Mouse (Mus musculus): ENCODE measurements around the gene Dock6. TPM values are rescaled to one million over a fixed set of nuclear protein-coding genes. Genes with fewer than 3 reads are reported as not detected.
A peak's percentile ranks its signal among the peaks of the same experiment; 100 is the strongest.

Gene Dock6
- polyA plus RNA-seq, 1 experiment: 30.8 TPM

DNA sequence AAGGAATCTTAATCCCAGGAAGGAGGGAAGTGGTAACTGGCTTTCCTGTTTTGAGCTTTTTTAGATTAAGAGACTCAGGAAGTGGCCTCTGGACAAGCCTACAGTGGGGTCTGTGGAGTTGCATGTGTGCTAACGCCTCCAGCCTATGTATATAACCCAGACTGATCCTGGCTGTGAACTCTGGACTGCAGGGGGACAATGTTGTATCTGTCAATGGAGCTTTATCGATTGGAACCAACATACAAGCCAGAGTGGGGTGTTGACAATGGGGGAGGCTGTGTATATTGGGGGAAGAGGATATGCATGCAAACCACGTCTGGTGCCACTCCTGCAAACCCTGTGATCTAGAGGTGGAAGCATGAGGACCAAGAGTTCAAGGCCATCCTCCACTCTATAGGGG is 46.1 kb downstream of the Dock6 start:
- no peak for DNase-seq
- Histone ChIP-seq H3K27ac (ENCODE audit: control insufficient read depth, insufficient read depth, low read length) (no peak overlapping the region), H3K36me3 (ENCODE audit: control insufficient read depth, insufficient read depth, low read length) (no peaks in the 10 kb centered on the region), H3K4me1 (replicated peaks; ENCODE audit: control insufficient read depth, insufficient read depth, low read length) (0 out of 2 replicates have a peak, but pooled peaks cover 4% of the 10 kb centered on the region), H3K27me3 (ENCODE audit: control insufficient read depth, insufficient read depth, low read length) (no peaks in the 10 kb centered on the region), H3K4me3 (ENCODE audit: control insufficient read depth, insufficient read depth, low read length) (no peak overlapping the region)
- TF ChIP-seq CTCF (IDR thresholded peaks at IDR 0.05; ENCODE audit: borderline replicate concordance, control insufficient read depth, extremely low read depth, insufficient read depth, low read length, poor library complexity) (no peak), POLR2A (IDR thresholded peaks at IDR 0.05; ENCODE audit: control insufficient read depth, extremely low read depth, insufficient read depth, low read length, poor library complexity) (no peak)
- WGBS: 40% methylated on average over 3 of the region's 3 CpGs

DNA sequence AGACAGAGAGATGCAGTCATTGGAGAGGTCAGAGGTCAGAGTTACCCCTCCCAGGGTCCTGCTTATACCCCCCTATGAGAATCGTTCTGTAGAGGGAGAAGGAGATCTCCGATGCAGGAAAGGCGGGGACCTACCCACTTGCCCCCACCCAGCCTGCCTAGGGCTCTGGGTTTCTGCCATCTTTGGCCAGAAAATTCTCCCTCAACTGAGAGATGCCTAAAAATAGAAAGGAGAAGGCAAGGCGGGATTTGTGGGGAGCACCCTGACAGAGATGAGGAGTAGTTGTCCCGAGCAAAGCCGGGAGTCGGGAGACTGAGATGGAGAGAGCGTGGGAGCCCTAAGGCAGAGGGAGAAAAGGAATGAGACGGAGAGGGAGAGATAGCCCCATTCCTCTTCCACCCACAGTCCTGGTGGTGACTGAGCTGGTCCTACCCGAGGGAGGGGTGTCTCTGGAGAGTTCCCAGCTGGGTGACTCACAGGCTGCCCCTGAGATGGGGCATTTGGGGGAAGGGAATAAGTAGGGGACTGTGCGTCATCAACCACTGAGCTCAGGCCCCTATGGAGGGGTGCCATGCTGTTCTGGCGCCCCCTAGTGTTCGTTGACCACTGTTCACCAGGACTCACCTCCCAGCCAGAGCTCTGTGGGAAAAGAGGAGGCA is 48.3 kb downstream of the Dock6 start:
- peak; percentile 73 for DNase-seq
- H3K27ac ChIP-seq (ENCODE audit: control insufficient read depth, insufficient read depth, low read length): no peak overlapping the region
- no peaks in the 10 kb centered on the region for H3K27me3 ChIP-seq (ENCODE audit: control insufficient read depth, insufficient read depth, low read length)
- H3K4me1 ChIP-seq (replicated peaks; ENCODE audit: control insufficient read depth, insufficient read depth, low read length): 0 out of 2 replicates have a peak, but pooled peaks cover 4% of the 10 kb centered on the region
- TF ChIP-seq POLR2A (IDR thresholded peaks at IDR 0.05; ENCODE audit: control insufficient read depth, extremely low read depth, insufficient read depth, low read length, poor library complexity): no peak
- TF ChIP-seq CTCF (IDR thresholded peaks at IDR 0.05; ENCODE audit: borderline replicate concordance, control insufficient read depth, extremely low read depth, insufficient read depth, low read length, poor library complexity): peak; percentile 81; the same call in 1 of the 2 replicates
- no peak overlapping the region for H3K4me3 ChIP-seq (ENCODE audit: control insufficient read depth, insufficient read depth, low read length)
- H3K36me3 ChIP-seq (ENCODE audit: control insufficient read depth, insufficient read depth, low read length): no peaks in the 10 kb centered on the region
- WGBS: 46% methylated on average over 13 of the region's 13 CpGs

DNA sequence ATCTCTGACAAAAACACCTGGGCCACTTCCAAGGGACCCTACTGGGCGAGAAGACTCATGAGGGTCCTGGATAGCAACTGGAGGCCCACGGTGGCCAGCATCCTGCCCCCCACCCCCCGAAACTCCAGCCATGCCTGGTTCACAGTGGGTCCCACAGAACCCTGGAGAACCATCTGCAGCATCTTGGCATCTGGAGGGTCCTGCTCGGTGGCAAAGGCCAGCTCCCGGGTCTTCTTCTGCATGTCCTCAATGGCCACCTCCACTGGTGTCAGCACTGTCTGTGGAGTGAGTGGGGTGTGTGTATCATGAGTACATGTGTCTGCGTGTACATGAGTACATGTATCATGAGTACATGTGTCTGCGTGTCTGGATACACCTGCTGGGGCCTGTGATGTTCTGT is 50.8 kb downstream of the Dock6 start:
- 92% methylated on average over 7 of the region's 7 CpGs for WGBS
- no peak overlapping the region for H3K4me3 ChIP-seq (ENCODE audit: control insufficient read depth, insufficient read depth, low read length)
- H3K36me3 ChIP-seq (ENCODE audit: control insufficient read depth, insufficient read depth, low read length): no peaks in the 10 kb centered on the region
- no peaks in the 10 kb centered on the region for H3K27me3 ChIP-seq (ENCODE audit: control insufficient read depth, insufficient read depth, low read length)
- no peak overlapping the region for H3K27ac ChIP-seq (ENCODE audit: control insufficient read depth, insufficient read depth, low read length)
- DNase-seq: no peak
- TF ChIP-seq POLR2A (IDR thresholded peaks at IDR 0.05; ENCODE audit: control insufficient read depth, extremely low read depth, insufficient read depth, low read length, poor library complexity) (no peak), CTCF (IDR thresholded peaks at IDR 0.05; ENCODE audit: borderline replicate concordance, control insufficient read depth, extremely low read depth, insufficient read depth, low read length, poor library complexity) (no peak)
- H3K4me1 ChIP-seq (replicated peaks; ENCODE audit: control insufficient read depth, insufficient read depth, low read length): peaks cover 14% of the 10 kb centered on the region

DNA sequence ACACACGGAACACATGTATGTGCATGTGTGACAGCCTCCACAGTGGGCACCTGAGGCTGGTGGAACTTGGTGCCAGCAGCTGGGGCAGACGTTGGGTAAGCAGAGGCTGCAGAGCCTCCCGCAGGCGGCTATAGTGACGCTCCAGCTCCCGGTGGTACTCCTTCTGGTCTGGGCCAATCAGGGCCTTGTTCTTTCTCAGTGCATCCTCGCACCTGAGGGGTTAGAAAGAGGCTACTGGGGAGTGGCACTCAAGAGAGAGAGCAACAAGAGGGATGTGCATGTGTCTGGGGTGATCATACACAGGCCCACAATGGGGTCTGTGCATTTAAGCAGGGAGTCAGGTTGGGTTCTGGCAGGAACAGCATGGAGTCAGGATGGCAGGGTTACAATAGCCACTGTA is 51.3 kb downstream of the Dock6 start:
- Histone ChIP-seq H3K4me1 (replicated peaks; ENCODE audit: control insufficient read depth, insufficient read depth, low read length) (peaks cover 14% of the 10 kb centered on the region), H3K36me3 (ENCODE audit: control insufficient read depth, insufficient read depth, low read length) (no peaks in the 10 kb centered on the region), H3K27ac (ENCODE audit: control insufficient read depth, insufficient read depth, low read length) (no peak overlapping the region), H3K4me3 (ENCODE audit: control insufficient read depth, insufficient read depth, low read length) (no peak overlapping the region), H3K27me3 (ENCODE audit: control insufficient read depth, insufficient read depth, low read length) (no peaks in the 10 kb centered on the region)
- WGBS: 83% methylated on average over 7 of the region's 7 CpGs
- TF ChIP-seq POLR2A (IDR thresholded peaks at IDR 0.05; ENCODE audit: control insufficient read depth, extremely low read depth, insufficient read depth, low read length, poor library complexity) (no peak), CTCF (IDR thresholded peaks at IDR 0.05; ENCODE audit: borderline replicate concordance, control insufficient read depth, extremely low read depth, insufficient read depth, low read length, poor library complexity) (no peak)
- DNase-seq: no peak

DNA sequence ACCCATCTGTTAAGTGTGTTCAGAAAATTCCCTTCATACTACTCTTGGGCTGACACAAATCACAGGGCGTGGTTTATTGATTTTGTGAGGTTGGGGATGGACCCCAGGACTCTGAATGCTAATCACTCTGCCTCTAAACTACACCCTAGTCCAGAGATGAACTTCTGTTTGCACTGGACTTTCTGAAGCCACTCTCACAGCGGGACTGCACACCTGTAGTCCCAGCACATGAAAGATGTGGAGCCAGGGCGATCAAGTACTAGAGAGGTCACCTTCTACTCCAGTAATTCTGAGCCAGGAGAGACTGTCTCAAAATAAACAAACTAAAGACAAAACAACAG is 53.5 kb downstream of the Dock6 start:
- no peak for DNase-seq
- H3K4me3 ChIP-seq (ENCODE audit: control insufficient read depth, insufficient read depth, low read length): no peak overlapping the region
- TF ChIP-seq POLR2A (IDR thresholded peaks at IDR 0.05; ENCODE audit: control insufficient read depth, extremely low read depth, insufficient read depth, low read length, poor library complexity) (no peak), CTCF (IDR thresholded peaks at IDR 0.05; ENCODE audit: borderline replicate concordance, control insufficient read depth, extremely low read depth, insufficient read depth, low read length, poor library complexity) (no peak)
- H3K36me3 ChIP-seq (ENCODE audit: control insufficient read depth, insufficient read depth, low read length): no peaks in the 10 kb centered on the region
- no peak overlapping the region for H3K27ac ChIP-seq (ENCODE audit: control insufficient read depth, insufficient read depth, low read length)
- H3K27me3 ChIP-seq (ENCODE audit: control insufficient read depth, insufficient read depth, low read length): no peaks in the 10 kb centered on the region
- peaks cover 10% of the 10 kb centered on the region for H3K4me1 ChIP-seq (replicated peaks; ENCODE audit: control insufficient read depth, insufficient read depth, low read length)
- WGBS: 75% methylated on average over 3 of the region's 3 CpGs

DNA sequence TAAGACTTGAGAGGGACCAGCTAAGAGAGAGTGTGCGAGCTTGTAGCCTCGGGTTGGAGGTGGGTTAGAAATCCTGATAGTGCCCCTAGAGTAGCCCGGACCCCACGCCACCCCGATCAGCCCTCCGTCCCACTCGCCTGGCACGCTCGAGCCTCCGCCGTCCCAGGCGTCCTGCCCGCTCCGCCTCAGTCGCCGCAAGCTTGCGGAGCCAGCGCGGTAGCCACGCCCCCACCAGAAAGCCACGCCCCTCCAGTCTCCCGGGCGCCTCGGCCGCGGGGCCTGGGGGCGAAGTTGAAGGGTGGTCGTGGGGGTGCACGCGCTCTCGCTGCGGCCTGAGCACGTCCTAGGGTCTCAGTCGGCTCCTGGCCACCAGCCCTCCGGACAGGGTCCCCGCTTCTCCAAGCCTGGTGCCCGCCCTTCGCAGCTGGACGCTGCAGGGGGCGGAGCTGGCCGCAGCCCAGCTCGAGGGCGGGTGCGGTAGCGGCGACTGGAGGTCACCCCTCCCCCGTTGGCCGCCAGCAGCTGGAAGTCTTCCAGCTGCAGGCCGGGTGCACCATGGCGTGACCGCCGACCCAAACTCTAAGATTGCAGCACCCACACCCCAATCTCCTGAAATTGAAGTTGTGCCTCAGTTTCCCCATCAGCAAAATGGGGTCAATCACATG is 54.0 kb downstream of the Dock6 start, which contains the start of gene Kank2:
TSS of gene Kank2 (minus strand) at position 400 of the 665 bp plus-strand sequence.
- under 1% methylated on average over 52 of the region's 52 CpGs for WGBS
- TF ChIP-seq CTCF (IDR thresholded peaks at IDR 0.05; ENCODE audit: borderline replicate concordance, control insufficient read depth, extremely low read depth, insufficient read depth, low read length, poor library complexity): no peak
- TF ChIP-seq POLR2A (IDR thresholded peaks at IDR 0.05; ENCODE audit: control insufficient read depth, extremely low read depth, insufficient read depth, low read length, poor library complexity): no peak
- peak; percentile 84 for DNase-seq

More for the DNA sequence above, 54.0 kb downstream of the Dock6 start, which contains the start of gene Kank2:
- peak within 1 kb of the TSS; percentile 58 for H3K4me3 ChIP-seq (ENCODE audit: control insufficient read depth, insufficient read depth, low read length)
- H3K4me1 ChIP-seq (replicated peaks; ENCODE audit: control insufficient read depth, insufficient read depth, low read length): peaks cover 10% of the 10 kb centered on the region
- no peaks in the 10 kb centered on the region for H3K36me3 ChIP-seq (ENCODE audit: control insufficient read depth, insufficient read depth, low read length)
- H3K27ac ChIP-seq (ENCODE audit: control insufficient read depth, insufficient read depth, low read length): no peak within 1 kb of the TSS
- no peaks in the 10 kb centered on the region for H3K27me3 ChIP-seq (ENCODE audit: control insufficient read depth, insufficient read depth, low read length)

All from thymus, adult 2 months (tissue).